Mouse (Mus musculus) gastrocnemius, postnatal 36 days (tissue): ENCODE data around the gene Pfas. TPM values are rescaled to one million over a fixed set of nuclear protein-coding genes. Genes with fewer than 3 reads are reported as not detected.
"Not testable (repeated sequence)": the region's sequence is repeated elsewhere in the genome, so short reads cannot be mapped to it uniquely, and the experiment has no call there.

ENCODE experiments used
- DNase-seq, 2 experiments: peaks; one replicate each; pipeline ENCODE4 v3.0.0; 2022
- intact Hi-C: fragments of 180-260 bp; cut with DNase I; formaldehyde crosslinking; loops from one replicate; pipeline ENCODE4 v1.15.1; 2025
- microRNA-seq, 2 experiments: library from miRNA; unstranded; fragments of <30 nt; microRNA quantifications; one replicate each; pipeline ENCODE4 v1.2.0; 2021
- total RNA-seq, 2 experiments: library from RNA; stranded (reverse); gene quantifications; 2 replicates each; pipeline ENCODE4 v1.2.3; 2021

The Pfas gene
- total RNA-seq, 2 experiments from 2014 or later: 5.1 to 6.6 TPM

DNA sequence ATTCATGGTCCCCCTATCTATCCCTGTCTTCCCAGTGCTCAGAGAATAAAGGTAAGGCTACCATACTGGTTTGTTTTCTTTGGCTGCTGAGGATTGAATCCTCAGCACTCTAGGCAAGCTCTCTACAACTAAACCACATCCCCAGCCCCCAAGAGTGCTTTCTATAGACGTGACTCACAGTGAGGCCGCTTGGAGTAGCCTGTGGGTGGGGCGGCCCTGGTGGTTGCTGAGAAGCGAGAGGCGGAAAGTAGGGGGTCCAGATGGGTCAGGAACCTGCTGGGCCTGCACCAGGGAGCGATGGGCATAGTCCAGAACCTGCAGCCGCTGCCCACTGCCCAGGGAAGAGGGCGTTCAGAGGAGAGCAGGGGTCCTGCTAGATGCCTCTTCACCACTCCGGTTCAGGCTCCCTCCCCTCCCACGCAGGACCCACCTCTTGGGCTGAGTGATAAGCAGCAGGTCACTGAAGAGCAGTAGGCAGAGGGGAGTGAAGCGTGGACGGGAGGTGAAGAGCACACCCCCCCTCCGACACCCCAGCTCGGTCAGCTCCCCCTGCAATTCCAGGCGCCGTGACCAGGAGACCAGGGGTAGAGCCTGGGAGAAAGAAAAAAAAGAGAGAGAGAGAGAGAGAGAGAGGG is 61.3 kb downstream of the Pfas start:
- intact Hi-C loops: no loop called here
- DNase-seq: no peak

DNA sequence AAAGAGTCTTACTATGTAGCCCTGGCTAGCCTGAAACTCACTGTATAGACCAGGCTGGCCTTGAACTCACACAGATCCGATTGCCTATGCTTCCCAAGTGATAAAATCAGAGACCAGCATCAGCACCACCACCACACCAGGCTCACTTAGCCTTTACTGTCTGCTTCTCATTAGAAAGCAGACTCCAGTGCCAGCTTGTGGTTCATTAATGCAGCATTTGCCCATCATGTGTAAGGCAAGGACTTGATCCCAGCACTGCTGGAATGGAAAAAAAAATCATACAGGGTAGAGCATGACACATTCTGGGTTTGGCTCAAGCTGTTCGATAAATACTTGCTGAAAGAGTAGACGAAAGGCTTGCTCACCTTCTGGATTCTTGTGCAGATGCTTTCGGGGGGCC is 62.3 kb downstream of the Pfas start:
- intact Hi-C loops: no loop called here
- no peak for DNase-seq

DNA sequence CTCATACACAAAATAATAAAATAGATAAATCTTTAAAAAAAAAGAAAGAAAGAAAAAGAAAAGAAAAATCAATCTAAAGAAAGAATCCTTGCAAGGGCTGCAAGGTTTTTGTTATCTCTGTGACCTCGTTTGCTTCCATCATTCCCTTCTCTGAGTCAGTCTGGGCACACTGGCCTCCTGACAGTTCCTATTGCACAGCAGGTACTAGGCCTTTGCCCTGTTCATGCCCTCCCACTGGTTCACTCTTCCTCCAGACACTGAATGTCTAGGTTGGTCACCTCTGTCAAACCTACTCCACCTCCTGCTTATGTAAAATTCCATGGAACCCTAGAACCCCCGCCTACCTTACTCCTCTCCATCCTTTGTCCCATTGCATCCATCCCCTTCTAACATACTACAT is 63.0 kb downstream of the Pfas start:
- intact Hi-C loops: no loop called here

DNA sequence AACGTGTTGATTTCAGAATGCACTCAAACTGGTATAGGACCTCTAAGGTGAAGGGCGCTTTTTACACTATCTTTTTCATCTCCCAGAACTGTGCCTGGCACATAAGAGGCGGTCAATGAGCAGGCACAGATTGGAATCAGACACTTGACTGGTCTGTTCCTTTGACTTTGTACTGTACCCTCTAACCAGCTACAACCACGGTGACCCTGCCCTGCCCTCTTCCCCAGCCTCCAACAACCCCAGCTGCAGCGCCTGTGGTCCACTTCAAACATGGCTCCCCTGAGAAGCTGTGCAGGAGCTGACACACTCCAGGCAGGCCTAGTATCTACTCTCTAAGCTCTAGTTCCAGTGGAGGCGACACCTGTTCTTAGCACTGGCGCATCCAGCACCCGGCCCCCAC is 65.5 kb downstream of the Pfas start:
- intact Hi-C loops: no loop called here
- no peak for DNase-seq

More for the DNA sequence above, 63.0 kb downstream of the Pfas start:
- no peak for DNase-seq

DNA sequence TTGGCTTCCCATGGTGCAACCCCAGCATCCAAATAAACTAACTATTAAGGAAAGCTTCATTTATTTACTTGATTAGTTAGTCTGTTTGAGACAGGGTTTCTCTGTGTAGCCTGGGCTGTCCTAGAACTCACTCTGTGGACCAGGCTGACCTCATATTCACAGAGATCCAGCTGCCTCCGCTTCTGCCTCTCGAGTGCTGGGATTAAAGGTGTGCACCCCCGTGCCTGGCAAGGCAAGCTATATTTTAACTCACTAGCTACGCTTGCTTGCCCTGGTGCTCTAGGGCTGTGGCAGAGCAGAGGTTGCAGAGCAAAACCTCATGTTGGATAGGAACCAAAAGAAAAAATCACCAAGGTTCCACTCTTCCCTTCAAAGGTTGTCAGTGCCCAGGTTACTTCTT is 67.7 kb downstream of the Pfas start:
- DNase-seq: no peak
- intact Hi-C loops: no loop called here

DNA sequence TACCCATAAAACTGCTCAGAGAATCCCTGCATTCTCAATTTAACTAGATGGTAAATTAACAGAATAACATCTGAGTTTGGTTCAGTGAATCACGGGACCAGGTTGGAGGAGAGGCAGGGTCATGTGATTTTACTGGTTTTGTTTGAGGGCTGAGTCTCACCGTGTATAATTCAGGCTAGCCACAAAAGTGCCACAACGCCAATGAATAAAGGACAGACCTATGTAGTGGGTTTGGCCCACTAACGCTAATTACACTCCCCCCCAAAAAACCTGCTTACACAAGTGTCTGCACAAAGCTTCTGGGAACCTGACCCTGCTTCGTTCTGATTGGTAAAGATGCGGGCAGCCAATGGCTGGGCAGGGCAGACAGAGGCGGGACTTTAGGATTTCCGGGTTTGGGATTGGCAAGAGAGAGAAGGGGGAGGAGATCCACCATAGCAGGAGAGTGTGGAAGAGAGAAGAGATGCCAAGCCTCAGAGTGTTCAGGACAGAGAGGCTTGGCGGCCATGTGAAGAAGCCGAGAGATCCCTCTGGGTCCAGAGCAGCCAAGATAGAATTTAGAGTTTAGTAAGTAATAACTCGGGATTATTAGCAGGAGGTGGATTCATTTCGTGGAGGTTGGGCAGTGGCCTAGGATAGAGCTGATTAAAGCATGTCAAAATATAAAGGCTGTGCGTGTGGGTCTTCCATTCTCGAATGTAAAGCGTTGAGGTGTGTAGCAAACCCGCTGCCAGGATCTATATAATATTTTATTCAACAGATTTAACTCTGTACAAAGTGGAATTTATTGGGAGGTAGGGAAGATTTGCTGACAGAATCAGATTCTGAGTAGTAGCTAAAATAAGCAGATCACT is 68.6 kb downstream of the Pfas start:
- DNase-seq: peak; percentile 73 to 79
- intact Hi-C loops: no loop called here

DNA sequence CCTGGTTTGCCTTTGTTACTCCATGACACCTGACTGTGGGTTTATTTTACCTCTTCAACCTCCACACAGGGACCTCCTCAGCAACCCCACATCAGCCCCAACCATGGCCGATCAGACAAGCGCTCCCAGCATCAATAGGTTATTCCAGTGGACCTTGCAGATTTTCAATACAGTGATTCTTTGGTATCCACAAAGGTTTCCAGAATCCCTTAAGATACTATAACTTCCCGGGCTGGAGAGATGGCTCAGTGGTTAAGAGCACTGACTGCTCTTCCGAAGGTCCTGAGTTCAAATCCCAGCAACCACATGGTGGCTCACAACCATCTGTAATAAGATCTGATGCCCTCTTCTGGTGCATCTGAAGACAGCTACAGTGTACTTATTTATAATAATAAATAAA is 71.3 kb downstream of the Pfas start:
- DNase-seq, intact Hi-C loops: not testable (repeated sequence)

Small RNA genes within 50 kb of the gene (microRNA-seq; reads per million reads assigned to microRNA genes)
- 0 to 0.36 reads per million in 2 experiments for gene Mir3062

Other genes starting within 250 kb of the Pfas start
- 10 to 100 TPM; 70.0 to 81.9 TPM for gene Ndel1, start 136.6 kb downstream of the Pfas start, total RNA-seq
- not detected for gene Rnf222, start 119.9 kb downstream of the Pfas start, total RNA-seq
- 100 to 1,000 TPM; 536 to 627 TPM for gene Rpl26, start 106.9 kb downstream of the Pfas start, total RNA-seq
- gene Odf4, start 81.4 kb downstream of the Pfas start, total RNA-seq: not detected
- 1 to 10 TPM; 6.9 to 7.8 TPM for gene Arhgef15, start 51.0 kb downstream of the Pfas start, total RNA-seq
- 1 to 10 TPM; 3.4 to 3.5 TPM for gene Slc25a35, start 40.3 kb downstream of the Pfas start, total RNA-seq
- gene Rangrf, start 33.3 kb downstream of the Pfas start, total RNA-seq: 10 to 100 TPM; 58.7 to 65.4 TPM
- gene Ctc1, start 7.5 kb upstream of the Pfas start, total RNA-seq: 10 to 100 TPM in 1 of 2 experiments, 1 to 10 TPM in 1; 9.6 to 10.9 TPM
- 1 to 10 TPM in 1 of 2 experiments, under 1 TPM in 1; 0.51 to 1.1 TPM for gene Aurkb, start 37.2 kb upstream of the Pfas start, total RNA-seq
- gene Borcs6, start 51.3 kb upstream of the Pfas start, total RNA-seq: 10 to 100 TPM; 17.4 to 18.8 TPM
- gene Tmem107, start 62.3 kb upstream of the Pfas start, total RNA-seq: 1 to 10 TPM; 3.4 TPM
- gene Vamp2, start 80.0 kb upstream of the Pfas start, total RNA-seq: 10 to 100 TPM; 26.7 to 38.1 TPM
- 10 to 100 TPM; 60.9 to 89.0 TPM for gene Per1, start 86.8 kb upstream of the Pfas start, total RNA-seq
- not detected for gene Hes7, start 111.9 kb upstream of the Pfas start, total RNA-seq
- not detected for gene 9130213A22Rik, start 114.1 kb upstream of the Pfas start, total RNA-seq
- not detected for gene Aloxe3, start 117.4 kb upstream of the Pfas start, total RNA-seq
- gene Alox12b, start 148.5 kb upstream of the Pfas start, total RNA-seq: not detected
- not detected for gene Alox8, start 189.4 kb upstream of the Pfas start, total RNA-seq
- not detected for gene Gucy2e, start 228.6 kb upstream of the Pfas start, total RNA-seq